Mouse (Mus musculus) T-helper 17 cell (primary cell): ENCODE results near the gene Olfr503.

Experiments
- in situ Hi-C, 2 experiments: fragments of 300-600 bp; cut with MboI, MseI; formaldehyde crosslinking; loops; 1 replicate in 1 of 2; 2 replicates in 1 of 2; pipeline ENCODE4 v1.15.1; 2025; ENCODE audit warnings: high pct_unique_total_duplicates in 2 of 2

The Olfr503 gene

GRCm38 (mm10) chr7:108544227-108544626, at the start of gene Olfr503:
TSS of gene Olfr503 (plus strand) at chr7:108544527.
- in situ Hi-C loops = loop anchor here in 1 of 2 experiments (25.0 kb wide), 1 partner anchor 1982 kb away; no protein-coding TSS in a partner anchor

GRCm38 (mm10) chr7:108524965-108525364, 19.4 kb upstream of the Olfr503 start, which contains the start of gene Olfr502:
TSS of gene Olfr502 (minus strand) at chr7:108525065.
- in situ Hi-C loops = loop anchor here in 1 of 2 experiments (25.0 kb wide), 1 partner anchor 1963 kb away; no protein-coding TSS in a partner anchor

GRCm38 (mm10) chr7:108542416-108542815, 1.9 kb upstream of the Olfr503 start:
- in situ Hi-C loops = loop anchor here in 1 of 2 experiments (25.0 kb wide), 1 partner anchor 1980 kb away; no protein-coding TSS in a partner anchor

DNA sequence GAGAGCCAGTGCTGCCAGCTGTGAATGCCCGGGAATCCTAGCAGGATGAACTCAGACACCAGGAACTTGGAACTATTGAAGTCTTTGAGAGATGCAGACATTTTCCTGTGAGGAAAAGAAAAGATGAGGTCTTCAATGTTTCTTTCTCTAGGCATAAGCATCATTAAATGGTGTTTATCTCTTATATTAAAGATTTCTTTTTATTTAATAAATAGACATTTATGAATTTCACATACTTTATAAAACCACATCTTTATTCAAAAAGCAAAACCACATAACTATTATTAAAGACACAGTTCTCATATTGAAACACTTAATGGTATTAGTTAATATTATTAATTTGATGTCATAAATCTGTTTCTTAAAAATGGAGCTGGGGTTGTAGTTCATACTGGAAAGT, 21.4 kb downstream of the Olfr503 start, which contains the start of gene Olfr504:
Gene Olfr504, minus strand, starts transcription at position 101 of the 400 bp plus-strand sequence.
- in situ Hi-C loops = no loop called here

GRCm38 (mm10) chr7:108589797-108590196, 45.5 kb downstream of the Olfr503 start:
- in situ Hi-C loops = no loop called here
